Mouse (Mus musculus) retina, postnatal 1 day (tissue): ENCODE measurements around the gene Gm20388.
A peak's percentile ranks its signal among the peaks of the same experiment; 100 is the strongest.
"Not testable (repeated sequence)": the region's sequence is repeated elsewhere in the genome, so short reads cannot be mapped to it uniquely, and the experiment has no call there.

Experiments
- DNase-seq: peaks from one replicate; pipeline ENCODE4 v3.0.0-alpha.2; 2012

The Gm20388 gene

GRCm38 (mm10) chr8:121585159-121585825 lies 1674.7 kb downstream of the Gm20388 start:
- DNase-seq, result peak; percentile 99

GRCm38 (mm10) chr8:121588750-121589149 lies 1678.1 kb downstream of the Gm20388 start:
- DNase-seq, result no peak

GRCm38 (mm10) chr8:121589205-121589726 lies 1678.6 kb downstream of the Gm20388 start:
- no peak for DNase-seq

- DNase-seq, result peak; percentile 96
These were observed 1679.8 kb downstream of the Gm20388 start, which contains the start of gene Map1lc3b for GRCm38 (mm10) chr8:121590203-121591177. Map1lc3b (plus strand) TSS chr8:121590361.

GRCm38 (mm10) chr8:121591178-121592066 lies 1680.8 kb downstream of the Gm20388 start:
- peak; percentile 54 for DNase-seq

DNA sequence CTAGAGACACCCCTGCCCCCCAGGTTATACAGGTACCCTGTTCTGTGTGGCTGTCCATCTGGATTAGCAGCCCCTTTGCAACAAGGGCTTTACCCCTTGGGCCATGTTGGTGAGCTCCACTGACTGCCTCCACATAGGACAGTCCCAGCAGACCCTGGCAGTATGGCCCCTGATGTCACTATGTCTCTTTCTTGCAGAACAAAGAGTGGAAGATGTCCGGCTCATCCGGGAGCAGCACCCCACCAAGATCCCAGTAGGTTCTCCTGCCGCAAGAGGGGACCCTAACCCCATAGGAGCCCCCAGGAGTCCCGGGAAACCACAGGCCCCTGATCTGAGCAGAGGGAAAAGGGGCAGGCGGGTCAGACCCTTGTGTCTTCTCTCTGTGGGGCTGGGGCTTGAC lies 1682.7 kb downstream of the Gm20388 start:
- DNase-seq, result no peak

DNA sequence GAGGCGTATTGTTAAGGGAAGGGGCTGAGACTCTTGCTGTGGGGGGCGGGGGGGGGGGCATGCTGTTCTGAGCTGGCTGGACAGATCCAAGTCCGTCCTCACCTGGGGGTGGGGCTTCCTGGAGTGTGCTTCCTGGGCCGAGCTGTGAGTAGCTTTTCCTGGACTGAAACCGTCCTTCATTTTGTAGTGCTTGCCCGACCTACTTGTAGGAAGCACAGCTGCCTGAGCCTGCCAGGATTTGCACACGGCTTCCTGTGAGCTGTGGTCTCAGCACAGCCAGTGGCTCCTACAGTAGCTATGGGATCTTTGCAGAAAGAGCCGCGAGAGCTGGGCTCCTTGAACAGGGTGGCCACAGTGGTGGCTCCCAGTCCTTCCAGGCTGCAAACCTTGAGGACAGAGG lies 1683.3 kb downstream of the Gm20388 start:
- DNase-seq, result no peak

DNA sequence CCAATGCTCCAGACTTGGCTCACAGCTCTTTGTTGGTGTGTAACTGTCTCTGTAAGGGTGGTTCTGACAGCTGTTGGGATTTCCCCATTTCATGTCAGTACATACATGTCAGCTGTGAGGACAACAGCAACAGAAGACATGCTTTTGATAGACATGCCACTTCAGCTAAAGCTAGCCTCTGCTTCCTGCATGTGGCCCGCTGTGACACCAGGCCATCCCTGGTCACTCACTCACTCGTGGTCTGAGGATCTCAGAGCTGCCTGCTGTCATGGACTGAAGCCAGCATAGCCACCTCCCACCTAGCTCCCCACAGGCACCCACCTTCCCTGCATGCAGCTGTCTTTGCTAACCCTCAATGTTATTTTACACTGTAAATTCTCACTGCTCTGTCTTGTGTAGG lies 1686.9 kb downstream of the Gm20388 start:
- DNase-seq, result not testable (repeated sequence)

GRCm38 (mm10) chr8:121598190-121598589 lies 1687.5 kb downstream of the Gm20388 start:
- DNase-seq, result no peak

- DNase-seq, result peak; percentile 77
These were observed 1688.3 kb downstream of the Gm20388 start for GRCm38 (mm10) chr8:121598892-121599291.

DNA sequence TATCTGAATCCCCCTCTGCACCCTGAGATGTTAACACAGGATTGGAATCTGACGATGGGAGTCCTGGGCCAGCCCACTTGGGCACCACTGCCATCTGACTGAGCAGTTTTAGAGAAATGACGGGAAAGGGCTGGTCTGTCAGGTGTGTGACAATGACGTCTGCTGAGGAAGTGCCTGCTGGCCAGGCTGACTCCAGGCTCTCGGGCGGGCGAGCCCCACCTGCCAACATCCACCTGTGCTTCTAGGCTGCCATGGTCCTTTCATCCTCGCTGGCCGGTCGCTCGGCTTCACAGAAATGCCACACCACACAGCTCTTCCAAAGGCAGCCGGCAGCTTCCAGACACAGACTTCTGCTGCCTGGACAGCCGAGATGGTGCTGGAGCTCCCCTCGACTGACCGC lies 1689.2 kb downstream of the Gm20388 start:
- no peak for DNase-seq

DNA sequence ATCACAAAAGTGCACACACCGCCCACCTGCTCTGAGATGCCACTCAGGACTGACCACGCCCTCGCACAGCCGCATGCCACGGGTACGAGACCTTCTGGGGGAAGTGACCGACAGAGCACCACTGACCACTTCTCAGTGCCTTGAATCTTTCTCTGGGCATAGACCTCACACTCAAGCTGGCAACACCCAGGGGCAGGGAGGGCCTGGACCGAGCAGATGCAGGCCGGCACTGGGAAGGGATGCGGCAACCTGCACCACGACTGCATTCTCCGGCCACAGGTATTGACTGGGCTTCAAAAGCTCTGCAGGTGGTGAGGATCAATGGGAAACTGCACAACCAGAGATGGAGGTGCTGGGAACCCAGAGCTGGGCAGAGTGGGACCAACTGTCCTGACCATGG lies 1691.8 kb downstream of the Gm20388 start:
- no peak for DNase-seq

DNA sequence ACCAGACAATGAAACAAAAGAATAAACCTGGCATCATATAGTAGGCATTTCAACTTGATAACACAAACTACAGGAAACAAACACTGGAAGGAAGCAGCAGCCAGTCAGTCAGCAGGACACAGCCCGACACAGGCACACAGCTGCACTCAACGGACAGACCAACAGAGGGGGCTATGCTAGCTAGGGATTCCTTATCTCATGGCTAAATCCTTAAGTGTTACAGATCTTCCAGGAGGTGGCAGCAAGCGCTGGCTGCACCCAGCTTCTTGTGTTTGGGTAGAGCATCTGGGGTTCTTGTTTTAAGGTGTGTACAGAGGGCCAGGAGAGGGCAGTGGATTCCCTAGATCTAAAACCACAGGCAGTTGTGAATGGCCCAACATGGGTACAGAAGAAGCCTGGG lies 1692.2 kb downstream of the Gm20388 start:
- DNase-seq, result peak; percentile 76

DNA sequence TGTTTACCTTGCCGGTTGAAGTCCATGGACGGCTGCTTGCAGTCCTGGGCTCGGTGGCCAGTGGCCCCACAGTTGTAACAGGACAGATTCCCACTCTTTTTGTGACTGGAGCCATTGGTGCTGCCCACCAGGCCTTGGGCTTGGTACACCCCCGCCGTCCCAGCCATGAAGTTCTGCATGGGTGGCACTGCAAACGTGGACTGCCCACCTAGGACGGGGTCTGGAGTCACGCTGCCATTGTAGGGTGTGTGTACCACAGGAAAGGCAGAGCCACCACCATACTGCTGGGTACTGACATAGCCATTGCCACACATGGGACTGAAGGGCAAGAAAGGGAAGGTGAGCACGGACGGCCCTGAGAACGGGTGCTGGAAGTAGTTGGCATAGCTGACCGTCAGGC lies 1693.2 kb downstream of the Gm20388 start:
- no peak for DNase-seq

DNA sequence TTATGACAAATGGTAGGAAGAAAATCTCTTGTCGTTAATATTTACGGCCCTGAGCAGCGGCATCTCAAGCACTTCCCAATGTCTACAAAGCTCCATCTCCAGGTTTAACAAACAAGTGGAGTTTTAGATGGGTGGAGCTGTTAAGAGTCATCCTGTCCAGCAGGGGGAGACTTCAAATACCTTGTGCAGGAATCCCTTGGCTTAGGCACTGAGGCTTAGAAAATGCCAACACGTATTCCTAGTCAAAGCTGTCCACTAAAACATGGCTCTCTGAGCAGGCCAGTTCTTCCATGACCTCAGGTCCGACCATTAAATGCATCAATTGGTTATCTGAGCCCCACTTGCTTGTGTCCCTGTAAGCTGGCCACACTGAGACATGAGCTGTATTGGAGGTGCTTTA lies 1697.0 kb downstream of the Gm20388 start:
- DNase-seq, result peak; percentile 54

- no peak for DNase-seq
These were observed 1698.6 kb downstream of the Gm20388 start for GRCm38 (mm10) chr8:121609251-121609650.

GRCm38 (mm10) chr8:121609916-121610315 lies 1699.3 kb downstream of the Gm20388 start:
- DNase-seq, result no peak

DNA sequence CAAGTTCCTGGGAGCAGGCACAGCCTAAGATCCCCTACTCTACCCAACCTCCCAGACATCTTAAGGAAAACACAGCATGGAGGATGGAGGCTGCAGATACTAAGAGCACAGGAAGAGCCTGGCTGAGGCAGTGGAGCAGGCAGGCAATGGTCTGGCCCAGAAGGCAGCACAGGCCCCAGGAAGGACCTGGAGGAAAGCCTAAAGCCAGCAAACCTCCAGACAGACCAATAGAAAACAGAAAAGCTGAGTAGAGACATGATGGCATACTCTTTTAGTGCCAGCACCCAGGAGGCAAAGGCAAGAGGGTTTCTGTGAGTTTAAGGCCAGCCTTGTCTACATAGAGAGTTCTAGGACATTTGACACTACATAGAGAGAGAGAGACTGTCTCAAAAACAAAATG lies 1702.8 kb downstream of the Gm20388 start:
- DNase-seq, result no peak

GRCm38 (mm10) chr8:121619401-121619995 lies 1708.9 kb downstream of the Gm20388 start:
- DNase-seq, result no peak

DNA sequence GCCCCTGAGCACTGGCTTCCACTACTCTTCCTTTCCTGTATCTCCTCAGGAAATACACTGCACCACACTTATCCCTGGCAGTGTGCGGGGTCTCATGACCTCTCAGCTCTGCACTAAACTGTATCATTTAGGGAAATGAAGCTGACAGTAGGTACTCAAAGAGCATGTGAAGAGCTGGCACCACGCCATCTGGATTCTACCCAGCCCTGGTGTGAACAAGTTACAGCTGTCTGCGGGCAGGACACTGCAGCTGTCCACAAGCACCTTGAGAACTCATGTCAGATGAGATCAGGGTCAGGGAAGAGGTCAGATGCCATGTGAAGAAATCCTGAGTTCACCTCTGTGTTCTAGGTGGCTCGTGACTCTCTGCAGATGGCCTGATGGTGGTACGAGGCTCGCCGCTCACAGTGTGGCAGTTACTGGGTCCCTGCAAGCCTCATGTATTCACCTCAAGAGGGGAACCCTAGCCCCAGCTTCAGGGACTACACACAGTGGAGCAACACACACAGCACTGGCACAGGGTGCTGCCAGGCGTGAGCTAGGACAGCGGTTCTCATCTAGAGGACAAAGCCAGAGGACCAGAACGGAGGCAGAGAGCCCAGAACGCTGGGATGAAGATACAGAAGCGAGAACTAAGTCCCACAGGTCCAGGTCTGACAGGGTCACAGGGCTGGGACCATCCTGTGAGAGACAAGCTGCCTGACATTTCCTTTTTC lies 1710.3 kb downstream of the Gm20388 start:
- DNase-seq, result peak; percentile 32

DNA sequence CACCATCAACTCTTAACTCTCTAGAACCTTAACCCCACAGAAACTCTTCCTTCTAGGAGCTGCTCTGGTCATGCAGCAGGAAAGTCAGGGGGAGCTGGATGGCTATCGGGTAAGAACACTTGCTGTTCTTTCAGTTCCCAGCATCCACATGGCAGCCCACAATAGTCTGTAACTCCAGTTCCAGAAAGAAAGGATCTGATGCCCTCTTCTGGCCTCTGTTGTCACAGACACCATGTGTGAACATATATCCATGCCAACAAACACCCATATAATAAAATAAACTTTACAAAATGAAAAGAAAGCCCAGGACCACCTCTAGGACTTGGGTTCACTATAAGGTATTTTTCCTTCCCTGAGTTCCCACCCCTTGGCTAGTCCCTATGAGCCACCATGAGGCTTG lies 1711.2 kb downstream of the Gm20388 start:
- no peak for DNase-seq

GRCm38 (mm10) chr8:121623043-121623442 lies 1712.4 kb downstream of the Gm20388 start:
- DNase-seq, result no peak
